Mouse (Mus musculus) CD8-positive naive resting alpha-beta T cell, adult 57 days (primary cell): ENCODE data around the gene F11r. TPM values are rescaled to one million over a fixed set of nuclear protein-coding genes. Genes with fewer than 3 reads are reported as not detected.

Experiments
- total RNA-seq: library from RNA; stranded (reverse); gene quantifications from one replicate; pipeline ENCODE4 v1.2.4, GENCODE M21; 2023

Gene F11r
- total RNA-seq: 0.46 TPM

DNA sequence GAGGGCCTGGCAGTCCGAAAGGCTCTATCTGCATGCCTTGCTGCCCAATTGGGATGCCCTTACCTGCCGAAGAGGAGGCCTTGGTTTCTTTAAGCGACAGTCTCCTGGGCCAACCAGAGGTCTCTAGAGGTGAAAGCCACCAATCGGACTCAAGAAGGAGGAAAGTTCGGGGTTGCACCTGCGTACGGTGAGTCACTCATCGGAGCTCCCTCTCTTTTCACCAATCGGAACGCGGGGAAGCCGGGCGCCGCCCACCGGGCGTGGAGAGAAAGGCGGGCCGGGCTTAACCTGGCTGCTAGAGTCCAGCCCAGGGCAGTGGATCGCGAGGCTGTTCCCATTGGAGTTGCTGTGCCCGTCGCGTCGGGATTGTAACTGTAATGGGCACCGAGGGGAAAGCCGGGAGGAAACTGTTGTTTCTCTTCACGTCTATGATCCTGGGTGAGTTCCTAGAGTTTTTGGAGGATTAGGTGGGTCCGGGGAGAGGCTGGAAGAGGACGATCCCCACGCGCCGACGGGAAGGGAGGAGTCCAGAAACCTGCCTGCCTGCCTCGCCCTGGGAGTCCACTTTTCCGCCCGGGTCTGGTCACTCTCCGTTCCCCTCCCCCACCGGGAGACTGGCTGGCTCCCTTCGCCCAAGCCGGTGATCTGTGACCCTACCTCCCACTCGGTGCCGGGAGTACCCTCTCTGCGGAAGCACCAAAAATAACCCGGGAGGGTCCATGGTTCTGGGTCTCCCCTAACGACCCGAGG is at the start of gene F11r:
Gene F11r, plus strand, starts transcription at position 272 of the 750 bp plus-strand sequence.

GRCm38 (mm10) chr1:171388376-171389102 is 48.8 kb upstream of the F11r start, which contains the start of gene Arhgap30:
Arhgap30 (plus strand) TSS chr1:171388954.

GRCm38 (mm10) chr1:171410947-171411484 is 26.3 kb upstream of the F11r start, which contains the start of gene Usf1:
Usf1 (plus strand) TSS chr1:171411313.

GRCm38 (mm10) chr1:171418660-171419059 is 18.7 kb upstream of the F11r start, which contains the start of gene Tstd1:
Tstd1 (plus strand) TSS chr1:171418872.

DNA sequence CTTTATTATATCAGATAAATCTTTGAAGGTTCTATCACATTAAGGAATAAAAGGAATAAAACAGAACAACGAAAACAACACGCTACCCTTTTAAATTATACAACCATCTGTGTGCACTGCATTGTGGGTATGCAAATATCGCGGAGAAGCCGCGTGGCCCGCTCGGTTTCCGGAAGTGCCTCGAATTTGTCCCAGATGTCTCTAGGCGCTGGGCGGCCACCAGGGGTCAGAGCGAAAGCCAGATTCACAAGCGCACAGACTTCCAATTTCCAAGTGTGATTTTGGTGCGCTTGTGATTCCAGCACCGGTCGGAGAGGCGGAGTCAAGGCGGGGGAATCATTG is 65.9 kb downstream of the F11r start, which contains the start of gene Alyref2:
Gene Alyref2, plus strand, starts transcription at position 229 of the 342 bp plus-strand sequence.

Other genes with a start within 250 kb of the F11r start
- not detected for gene Pcp4l1, start 241.3 kb upstream of the F11r start, total RNA-seq
- gene Nr1i3, start 223.6 kb upstream of the F11r start, total RNA-seq: not detected
- 16.1 TPM for gene Tomm40l, start 215.0 kb upstream of the F11r start, total RNA-seq
- gene Apoa2, start 212.5 kb upstream of the F11r start, total RNA-seq: not detected
- gene Fcer1g, start 203.2 kb upstream of the F11r start, total RNA-seq: 13.4 TPM
- gene Adamts4, start 187.1 kb upstream of the F11r start, total RNA-seq: not detected
- 122 TPM for gene Ndufs2, start 186.1 kb upstream of the F11r start, total RNA-seq
- gene B4galt3, start 167.2 kb upstream of the F11r start, total RNA-seq: 66.1 TPM
- 49.0 TPM for gene Ppox, start 156.3 kb upstream of the F11r start, total RNA-seq
- 45.6 TPM for gene Usp21, start 149.5 kb upstream of the F11r start, total RNA-seq
- 52.8 TPM for gene Ufc1, start 142.5 kb upstream of the F11r start, total RNA-seq
- 24.5 TPM for gene Dedd, start 108.4 kb upstream of the F11r start, total RNA-seq
- gene Nit1, start 91.9 kb upstream of the F11r start, total RNA-seq: 28.0 TPM
- gene Pfdn2, start 91.9 kb upstream of the F11r start, total RNA-seq: 79.6 TPM
- gene Klhdc9, start 76.7 kb upstream of the F11r start, total RNA-seq: 1.3 TPM
- gene Nectin4, start 67.4 kb upstream of the F11r start, total RNA-seq: 0.24 TPM
- gene Arhgap30, start 48.6 kb upstream of the F11r start, total RNA-seq: 203 TPM
- 102 TPM for gene Usf1, start 26.2 kb upstream of the F11r start, total RNA-seq
- 5.8 TPM for gene Tstd1, start 18.7 kb upstream of the F11r start, total RNA-seq
- 4.2 TPM for gene Alyref2, start 65.9 kb downstream of the F11r start, total RNA-seq
- gene Itln1, start 97.8 kb downstream of the F11r start, total RNA-seq: not detected
- 3.2 TPM for gene Cd244a, start 121.7 kb downstream of the F11r start, total RNA-seq
- gene Ly9, start 169.9 kb downstream of the F11r start, total RNA-seq: 107 TPM
- gene Slamf7, start 215.5 kb downstream of the F11r start, total RNA-seq: 6.6 TPM
- 131 TPM for gene Cd48, start 244.5 kb downstream of the F11r start, total RNA-seq